Mouse (Mus musculus) hindbrain, embryonic 12.5 days (tissue): ENCODE measurements around the gene Ier3. TPM values are rescaled to one million over a fixed set of nuclear protein-coding genes. Genes with fewer than 3 reads are reported as not detected.
A peak's percentile ranks its signal among the peaks of the same experiment; 100 is the strongest.

Experiments used
- ATAC-seq: fragments of 200-750 bp; cut with Nextera tagmentation; 2 replicates; pipeline ENCODE4 v1.8.0; 2017; ENCODE audit warnings: moderate TSS enrichment; ENCODE audit not compliant: low FRiP score
- H3K27ac ChIP-seq: fragments of 300-500 bp; sonication (generic); 2 replicates; pipeline ENCODE4 v1.5.1; 2016; ENCODE audit warnings: mild to moderate bottlenecking
- H3K27me3 ChIP-seq: fragments of 300-500 bp; sonication (generic); 2 replicates; pipeline ENCODE4 v1.6.1; 2016; ENCODE audit warnings: mild to moderate bottlenecking
- H3K36me3 ChIP-seq: fragments of 300-500 bp; sonication (generic); 2 replicates; pipeline ENCODE4 v1.6.1; 2016; ENCODE audit warnings: mild to moderate bottlenecking
- H3K4me1 ChIP-seq: fragments of 300-500 bp; sonication (generic); 2 replicates; pipeline ENCODE4 v1.6.1; 2016
- H3K4me2 ChIP-seq: fragments of 300-500 bp; sonication (generic); replicated peaks from 2 replicates; pipeline ENCODE4 v1.6.1; 2016; ENCODE audit warnings: mild to moderate bottlenecking
- H3K4me3 ChIP-seq: fragments of 300-500 bp; sonication (generic); 2 replicates; pipeline ENCODE4 v1.5.1; 2016; ENCODE audit warnings: mild to moderate bottlenecking
- H3K9ac ChIP-seq: fragments of 300-500 bp; sonication (generic); 2 replicates; pipeline ENCODE4 v1.6.1; 2016; ENCODE audit warnings: mild to moderate bottlenecking, moderate library complexity
- H3K9me3 ChIP-seq: fragments of 300-500 bp; sonication (generic); replicated peaks from 2 replicates; pipeline ENCODE4 v1.6.1; 2016; ENCODE audit warnings: mild to moderate bottlenecking
- WGBS: fragments of 180-500 bp; shearing (Covaris S2); methylation state at CpG from one replicate; pipeline ENCODE4 v1.1.7; 2016; 5-methylcytosine and 5-hydroxymethylcytosine counted together
- polyA plus RNA-seq: library from polyadenylated mRNA; unstranded; fragments of >200 nt; fragmentation: Nextera tagmentation; extraction: Ambion mirVana; gene quantifications from 2 replicates; pipeline ENCODE4 v1.2.1, GENCODE M21; 2016

Gene Ier3
- 5.8 and 6.3 TPM in 2 replicates for polyA plus RNA-seq

DNA sequence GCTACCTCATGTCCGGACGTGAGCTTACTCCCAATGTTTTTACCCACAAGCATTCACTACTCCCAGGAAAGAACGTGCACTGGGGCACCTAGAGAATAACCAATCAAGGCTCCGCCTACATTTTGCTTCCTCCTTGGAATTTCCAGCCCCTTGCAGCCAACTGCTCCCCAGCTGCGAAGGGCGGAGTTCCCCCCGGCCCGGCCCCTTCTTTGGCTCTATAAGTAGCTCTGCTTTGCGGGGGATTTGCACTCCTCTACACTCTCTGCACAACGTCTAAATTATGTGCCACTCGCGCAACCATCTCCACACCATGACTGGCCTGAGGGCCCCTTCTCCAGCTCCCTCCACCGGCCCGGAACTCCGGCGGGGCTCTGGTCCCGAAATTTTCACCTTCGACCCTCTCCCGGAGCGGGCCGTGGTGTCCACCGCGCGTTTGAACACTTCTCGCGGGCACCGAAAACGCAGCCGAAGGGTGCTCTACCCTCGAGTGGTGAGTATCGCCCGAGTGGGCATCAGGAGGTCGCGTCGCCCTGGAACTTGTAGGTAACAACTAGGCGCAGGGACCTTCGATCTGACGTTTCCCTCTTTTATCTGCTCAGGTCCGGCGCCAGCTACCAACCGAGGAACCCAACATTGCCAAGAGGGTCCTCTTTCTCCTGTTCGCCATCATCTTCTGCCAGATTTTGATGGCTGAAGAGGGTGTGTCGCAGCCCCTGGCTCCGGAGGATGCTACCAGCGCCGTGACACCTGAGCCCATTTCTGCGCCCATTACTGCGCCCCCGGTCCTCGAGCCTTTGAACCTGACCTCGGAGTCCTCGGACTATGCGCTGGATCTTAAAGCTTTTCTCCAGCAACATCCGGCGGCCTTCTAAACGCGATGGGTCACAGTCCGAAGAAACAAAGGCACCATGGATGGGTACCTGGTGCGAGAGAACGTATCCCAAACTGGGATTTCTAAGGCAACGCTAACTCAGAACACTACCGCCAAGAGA, at the start of gene Ier3:
Gene Ier3, plus strand, starts transcription at position 246 of the 992 bp plus-strand sequence.
- H3K9ac ChIP-seq = peak within 1 kb of the TSS; percentile 74
- H3K36me3 ChIP-seq = peaks cover 16% of the 10 kb centered on the region
- H3K4me2 ChIP-seq = peak within 1 kb of the TSS; percentile 83
- H3K9me3 ChIP-seq = no peaks in the 10 kb centered on the region
- peak within 1 kb of the TSS; percentile 58 for H3K4me3 ChIP-seq
- WGBS = under 1% methylated on average over 62 of the region's 62 CpGs
- peaks cover 36% of the 10 kb centered on the region for H3K4me1 ChIP-seq
- peaks cover 18% of the 10 kb centered on the region for H3K27me3 ChIP-seq
- H3K27ac ChIP-seq = peak within 1 kb of the TSS; percentile 78; the same call in 1 of the 2 replicates
- no peak for ATAC-seq

DNA sequence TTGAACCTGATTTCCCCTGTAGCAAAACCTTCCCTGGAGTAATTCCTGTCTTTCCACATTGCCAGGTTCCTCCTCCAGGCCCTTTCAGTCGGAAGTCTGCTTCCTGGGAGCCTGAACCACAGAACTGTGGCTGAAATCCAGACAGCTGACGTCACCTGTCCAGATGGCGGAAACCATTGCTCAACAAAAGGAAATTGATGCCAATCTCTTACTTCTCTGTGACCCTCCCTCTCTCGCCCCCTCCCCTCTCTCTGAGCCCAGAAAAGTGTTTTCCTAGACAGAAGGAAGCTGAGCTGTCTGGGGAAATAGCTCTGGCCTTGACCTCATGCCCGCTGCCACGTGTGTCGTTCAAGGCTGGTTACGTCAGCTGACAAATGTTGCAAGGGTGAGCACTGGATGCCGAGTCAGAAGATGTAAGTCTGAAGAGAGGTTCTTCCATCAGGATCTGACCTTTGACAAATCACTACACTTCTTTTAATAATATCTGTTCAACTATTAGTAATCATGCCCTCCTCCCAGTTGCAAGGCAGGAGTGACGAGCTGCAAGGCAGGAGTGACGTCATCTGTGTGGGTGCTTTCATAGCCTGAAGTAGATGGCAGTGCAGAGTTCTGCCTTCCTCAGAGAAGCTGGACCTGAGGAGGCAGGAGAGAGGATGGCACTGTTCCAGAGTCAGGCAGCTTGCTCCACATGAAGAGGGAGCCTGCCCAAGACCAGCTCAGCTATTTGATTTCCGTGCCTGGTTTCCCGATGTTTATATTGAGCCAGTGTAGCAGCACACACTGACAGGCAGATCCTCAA, 44.5 kb upstream of the Ier3 start:
- Histone ChIP-seq H3K27ac (no peak overlapping the region), H3K4me2 (no peak overlapping the region), H3K9ac (no peak overlapping the region), H3K36me3 (no peaks in the 10 kb centered on the region), H3K4me1 (peaks cover 6% of the 10 kb centered on the region), H3K4me3 (no peak overlapping the region), H3K27me3 (no peaks in the 10 kb centered on the region), H3K9me3 (no peaks in the 10 kb centered on the region)
- 64% methylated on average over 13 of the region's 13 CpGs for WGBS
- no peak for ATAC-seq

DNA sequence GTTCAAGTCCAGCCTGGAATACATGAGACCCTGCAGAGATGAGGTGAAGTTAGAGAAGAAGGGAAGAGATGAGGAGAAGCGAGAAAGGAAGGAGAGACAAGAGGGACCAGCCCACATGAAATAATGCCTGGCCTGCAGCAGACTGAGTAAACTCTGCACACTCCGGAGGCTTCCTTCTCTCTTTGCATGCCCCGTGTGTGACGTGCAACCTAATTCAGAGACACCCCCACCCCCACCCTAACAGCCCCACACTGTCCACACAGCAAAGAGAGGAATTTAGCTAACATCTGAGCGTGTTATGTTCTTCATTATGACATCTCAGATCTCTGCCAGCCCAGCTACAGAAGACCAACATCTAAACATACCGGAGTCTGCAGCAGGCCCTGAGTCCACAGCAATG, 42.5 kb upstream of the Ier3 start:
- no peak for ATAC-seq
- H3K36me3 ChIP-seq = no peaks in the 10 kb centered on the region
- no peak overlapping the region for H3K4me2 ChIP-seq
- no peak overlapping the region for H3K27ac ChIP-seq
- H3K27me3 ChIP-seq = no peaks in the 10 kb centered on the region
- no peaks in the 10 kb centered on the region for H3K9me3 ChIP-seq
- peaks cover 6% of the 10 kb centered on the region for H3K4me1 ChIP-seq
- H3K4me3 ChIP-seq = no peak overlapping the region
- WGBS = 57% methylated on average over 6 of the region's 6 CpGs
- H3K9ac ChIP-seq = no peak overlapping the region

DNA sequence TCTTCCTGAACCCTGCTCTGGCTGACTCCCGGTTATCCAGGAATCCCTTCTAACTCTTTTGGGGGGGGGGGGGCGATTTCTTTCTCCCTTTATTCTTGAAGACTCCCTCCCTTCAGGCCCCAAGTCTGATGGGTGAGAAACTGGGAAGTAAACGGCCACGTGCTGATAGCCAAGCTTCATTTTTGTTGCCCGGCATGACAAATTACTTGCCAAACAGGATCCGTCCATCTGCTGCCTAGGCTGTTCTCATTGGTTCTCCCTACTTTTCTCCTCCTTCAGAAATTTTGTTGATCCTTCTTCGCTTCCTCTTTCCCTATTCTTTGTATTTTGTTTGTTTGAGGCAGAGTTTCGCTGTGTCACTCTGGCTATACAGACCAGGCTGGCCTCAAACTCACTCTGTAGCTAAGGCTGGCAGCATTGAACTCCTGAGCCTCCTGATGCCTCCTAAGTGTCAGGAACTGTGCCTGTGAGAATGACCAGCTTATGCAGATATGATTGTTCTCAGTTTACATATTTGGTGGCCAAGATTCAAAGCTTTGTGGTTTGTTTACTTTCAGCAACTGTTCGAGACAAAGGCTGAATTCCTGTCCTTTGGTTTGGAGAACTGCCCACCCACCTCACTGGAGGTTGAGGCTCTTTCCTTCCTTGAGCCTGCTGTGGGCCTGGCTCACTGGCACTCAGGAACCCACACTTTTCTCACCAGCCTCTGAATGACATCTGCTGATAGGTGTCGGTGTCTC, 41.8 kb upstream of the Ier3 start:
- H3K9ac ChIP-seq = no peak overlapping the region
- 68% methylated on average over 10 of the region's 10 CpGs for WGBS
- H3K36me3 ChIP-seq = no peaks in the 10 kb centered on the region
- H3K27me3 ChIP-seq = no peaks in the 10 kb centered on the region
- H3K9me3 ChIP-seq = no peaks in the 10 kb centered on the region
- ATAC-seq = no peak
- H3K27ac ChIP-seq = no peak overlapping the region
- no peak overlapping the region for H3K4me3 ChIP-seq
- peaks cover 6% of the 10 kb centered on the region for H3K4me1 ChIP-seq
- no peak overlapping the region for H3K4me2 ChIP-seq

- H3K9me3 ChIP-seq = no peaks in the 10 kb centered on the region
- no peak overlapping the region for H3K9ac ChIP-seq
- peaks cover 6% of the 10 kb centered on the region for H3K4me1 ChIP-seq
- ATAC-seq = no peak
- no peak overlapping the region for H3K4me2 ChIP-seq
- H3K4me3 ChIP-seq = no peak overlapping the region
- H3K27ac ChIP-seq = no peak overlapping the region
- no peaks in the 10 kb centered on the region for H3K27me3 ChIP-seq
- 94% methylated on average over 7 of the region's 7 CpGs for WGBS
- H3K36me3 ChIP-seq = no peaks in the 10 kb centered on the region
These were observed 41.1 kb upstream of the Ier3 start for GRCm38 (mm10) chr17:35780362-35780761.

GRCm38 (mm10) chr17:35782398-35782797, 39.1 kb upstream of the Ier3 start:
- H3K4me2 ChIP-seq = no peak overlapping the region
- H3K27ac ChIP-seq = no peak overlapping the region
- no peaks in the 10 kb centered on the region for H3K4me1 ChIP-seq
- H3K9me3 ChIP-seq = no peaks in the 10 kb centered on the region
- H3K36me3 ChIP-seq = no peaks in the 10 kb centered on the region
- no peak overlapping the region for H3K9ac ChIP-seq
- H3K27me3 ChIP-seq = no peaks in the 10 kb centered on the region
- 68% methylated on average over 2 of the region's 2 CpGs for WGBS
- H3K4me3 ChIP-seq = no peak overlapping the region
- ATAC-seq = no peak

DNA sequence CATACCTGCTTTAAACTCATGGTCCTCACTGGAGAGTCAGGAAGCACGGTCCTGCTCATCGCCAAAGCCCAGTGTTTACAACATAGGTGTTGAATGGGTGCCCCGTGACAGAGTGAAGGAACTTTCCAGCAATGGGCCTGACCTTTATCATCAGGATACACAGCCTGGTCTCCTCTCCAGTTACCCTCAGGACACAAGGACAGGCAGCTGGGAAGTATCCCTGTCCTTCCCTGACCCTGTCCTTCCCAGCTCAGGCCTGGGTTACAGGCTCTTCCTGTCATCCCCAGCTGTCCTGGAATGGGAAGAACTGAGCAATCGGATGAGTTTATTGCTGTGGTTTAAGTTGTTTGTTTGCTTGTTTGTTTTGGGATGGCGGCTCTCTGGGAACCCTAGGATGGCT, 38.6 kb upstream of the Ier3 start:
- Histone ChIP-seq H3K9ac (no peak overlapping the region), H3K27ac (no peak overlapping the region), H3K9me3 (no peaks in the 10 kb centered on the region), H3K36me3 (no peaks in the 10 kb centered on the region), H3K4me2 (no peak overlapping the region), H3K4me3 (no peak overlapping the region), H3K27me3 (no peaks in the 10 kb centered on the region), H3K4me1 (no peaks in the 10 kb centered on the region)
- ATAC-seq = no peak
- 85% methylated on average over 5 of the region's 5 CpGs for WGBS

- no peak for ATAC-seq
- 81% methylated on average over 6 of the region's 6 CpGs for WGBS
- no peaks in the 10 kb centered on the region for H3K27me3 ChIP-seq
- no peaks in the 10 kb centered on the region for H3K4me1 ChIP-seq
- no peak overlapping the region for H3K27ac ChIP-seq
- no peak overlapping the region for H3K4me2 ChIP-seq
- no peaks in the 10 kb centered on the region for H3K36me3 ChIP-seq
- H3K4me3 ChIP-seq = no peak overlapping the region
- H3K9me3 ChIP-seq = no peaks in the 10 kb centered on the region
- no peak overlapping the region for H3K9ac ChIP-seq
These were observed 37.5 kb upstream of the Ier3 start for GRCm38 (mm10) chr17:35783944-35784343.

GRCm38 (mm10) chr17:35785140-35785539, 36.3 kb upstream of the Ier3 start:
- Histone ChIP-seq H3K27ac (no peak overlapping the region), H3K4me1 (no peaks in the 10 kb centered on the region), H3K9me3 (no peaks in the 10 kb centered on the region), H3K4me2 (no peak overlapping the region), H3K36me3 (no peaks in the 10 kb centered on the region), H3K9ac (no peak overlapping the region), H3K27me3 (no peaks in the 10 kb centered on the region), H3K4me3 (no peak overlapping the region)
- no peak for ATAC-seq
- 92% methylated on average over 4 of the region's 4 CpGs for WGBS

GRCm38 (mm10) chr17:35787493-35787892, 34.0 kb upstream of the Ier3 start:
- H3K27ac ChIP-seq = no peak overlapping the region
- no peak for ATAC-seq
- H3K4me3 ChIP-seq = no peak overlapping the region
- no peak overlapping the region for H3K9ac ChIP-seq
- no peaks in the 10 kb centered on the region for H3K36me3 ChIP-seq
- H3K27me3 ChIP-seq = no peaks in the 10 kb centered on the region
- H3K9me3 ChIP-seq = no peaks in the 10 kb centered on the region
- H3K4me1 ChIP-seq = no peaks in the 10 kb centered on the region
- H3K4me2 ChIP-seq = no peak overlapping the region

- H3K9ac ChIP-seq = no peak overlapping the region
- no peak overlapping the region for H3K4me3 ChIP-seq
- no peaks in the 10 kb centered on the region for H3K4me1 ChIP-seq
- 77% methylated on average over 3 of the region's 3 CpGs for WGBS
- H3K9me3 ChIP-seq = no peaks in the 10 kb centered on the region
- ATAC-seq = no peak
- H3K27me3 ChIP-seq = no peaks in the 10 kb centered on the region
- no peaks in the 10 kb centered on the region for H3K36me3 ChIP-seq
- no peak overlapping the region for H3K4me2 ChIP-seq
- H3K27ac ChIP-seq = no peak overlapping the region
These were observed 33.5 kb upstream of the Ier3 start for GRCm38 (mm10) chr17:35788025-35788424.

- ATAC-seq = no peak
- Histone ChIP-seq H3K27ac (no peak overlapping the region), H3K9ac (no peak overlapping the region), H3K9me3 (no peaks in the 10 kb centered on the region), H3K36me3 (no peaks in the 10 kb centered on the region), H3K4me3 (no peak overlapping the region), H3K4me2 (no peak overlapping the region), H3K4me1 (no peaks in the 10 kb centered on the region), H3K27me3 (no peaks in the 10 kb centered on the region)
- 90% methylated on average over 4 of the region's 4 CpGs for WGBS
These were observed 30.6 kb upstream of the Ier3 start for GRCm38 (mm10) chr17:35790933-35791332.
